Mouse (Mus musculus) stomach, postnatal 0 days (tissue): ENCODE measurements around the gene Samhd1.

Experiments used
- CTCF ChIP-seq: IDR thresholded peaks from 2 replicates; pipeline ENCODE4 v1.5.1; 2016; ENCODE audit warnings: antibody characterized with exemption, low read depth, mild to moderate bottlenecking, moderate library complexity
- EP300 ChIP-seq: optimal IDR thresholded peaks from 2 replicates; pipeline ENCODE3; 2016; ENCODE audit warnings: antibody characterized with exemption

DNA sequence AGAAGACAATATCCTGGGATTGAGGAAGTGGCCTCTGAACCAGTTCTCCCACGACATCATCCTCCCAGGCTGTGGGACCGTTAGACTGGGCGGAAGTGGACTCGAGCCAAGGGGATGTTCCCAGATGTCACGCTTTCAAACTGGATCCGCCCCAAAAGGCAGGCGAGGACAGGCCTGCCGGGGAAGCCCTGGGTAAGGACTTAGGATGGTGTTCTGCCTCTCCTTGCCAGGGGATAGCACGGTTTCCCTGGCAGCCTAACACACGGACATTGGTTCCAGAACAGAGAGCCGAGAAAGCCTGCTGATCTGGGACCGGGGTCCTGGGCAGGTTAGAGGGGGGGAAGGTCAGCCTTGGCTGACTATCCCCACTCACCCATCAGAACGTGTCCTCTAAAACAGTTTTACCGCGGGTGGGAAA is 57.4 kb downstream of the Samhd1 start:
- TF ChIP-seq CTCF = no peak
- TF ChIP-seq EP300 = no peak
